Mouse (Mus musculus): ENCODE measurements around the gene Calcrl.
"Not testable (repeated sequence)": the region's sequence is repeated elsewhere in the genome, so short reads cannot be mapped to it uniquely, and the experiment has no call there.

The Calcrl gene

GRCm38 (mm10) chr2:84425138-84425537 lies at the start of gene Calcrl:
Gene Calcrl, minus strand, starts transcription at chr2:84425411.
- peak; percentile 86 for DNase-seq

- no peak for DNase-seq
Measured at GRCm38 (mm10) chr2:84474651-84475050, 49.4 kb upstream of the Calcrl start.

DNA sequence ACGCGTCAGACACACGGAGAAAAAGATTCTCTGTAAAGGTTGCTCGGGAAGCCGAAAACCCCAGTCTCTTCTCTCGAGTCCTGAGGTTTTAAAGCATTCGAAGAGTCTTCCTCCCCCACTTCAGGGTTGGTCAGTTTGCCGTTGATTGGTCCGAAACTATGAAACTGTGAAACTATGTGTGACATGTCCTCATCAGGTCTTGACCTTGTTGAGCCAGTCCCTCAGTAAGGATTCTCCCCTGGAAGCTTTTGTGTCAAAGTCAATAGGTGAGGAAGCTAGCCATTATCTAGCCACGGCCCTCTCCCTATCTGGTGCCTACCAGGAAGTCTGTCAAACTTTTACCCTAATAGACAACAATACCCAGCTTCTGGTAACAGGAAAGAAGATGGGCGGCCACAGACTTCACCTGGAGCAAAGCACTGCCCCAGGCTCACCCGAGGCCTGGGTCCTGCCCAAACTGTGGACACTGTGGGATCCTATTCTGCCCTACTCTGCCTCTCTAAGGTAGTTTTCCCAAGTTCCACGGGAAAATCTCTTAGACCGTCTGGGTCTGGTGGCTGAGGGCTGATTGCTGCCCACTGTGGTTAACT lies 48.8 kb upstream of the Calcrl start:
- DNase-seq, result no peak

- no peak for DNase-seq
Measured at GRCm38 (mm10) chr2:84467391-84467790, 42.2 kb upstream of the Calcrl start.

DNA sequence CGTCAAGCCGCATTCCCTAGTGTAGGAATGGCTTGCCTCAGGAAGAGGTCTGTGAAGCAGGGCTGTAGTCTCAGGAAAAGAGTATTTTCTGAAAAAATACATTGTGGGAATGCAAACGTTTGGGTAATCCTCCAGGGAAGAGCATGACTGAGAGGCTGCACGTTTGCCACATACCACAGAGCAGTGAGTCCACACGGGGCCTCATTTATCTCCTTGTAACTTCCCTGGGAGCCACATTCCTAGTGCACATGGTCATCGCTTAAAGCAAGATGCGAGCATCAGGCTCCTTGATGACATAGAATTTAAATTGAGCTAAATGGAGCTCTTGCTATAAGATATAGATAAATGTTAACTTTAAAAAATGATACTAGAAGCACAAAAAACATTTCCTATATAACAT lies 39.7 kb upstream of the Calcrl start:
- DNase-seq, result no peak

- DNase-seq, result no peak
Measured at GRCm38 (mm10) chr2:84462411-84462810, 37.2 kb upstream of the Calcrl start.

DNA sequence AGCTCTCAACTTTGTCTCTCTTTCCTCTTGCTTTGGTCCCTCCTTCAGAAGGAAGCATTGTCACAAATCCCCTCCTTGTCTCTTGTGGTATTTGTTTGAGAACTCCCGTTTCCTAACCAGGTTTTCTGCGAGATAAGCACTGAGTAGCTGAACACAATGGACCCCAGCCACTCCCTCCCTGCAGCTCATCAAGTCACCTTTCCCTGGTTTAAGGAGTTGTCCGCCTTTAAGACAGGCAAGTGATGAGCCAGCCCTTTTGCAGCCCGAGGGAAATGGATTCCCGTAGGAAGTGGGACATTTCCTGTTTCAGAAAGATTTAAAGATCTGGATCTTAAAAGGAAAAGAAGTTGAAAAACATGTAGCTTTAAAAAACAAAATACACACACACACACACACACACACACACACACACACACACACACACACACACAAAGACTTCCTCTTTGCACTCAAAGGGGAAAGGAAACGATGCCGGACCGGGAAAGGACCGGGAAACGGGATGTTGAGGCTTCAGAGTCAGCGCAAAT lies 34.5 kb upstream of the Calcrl start:
- no peak for DNase-seq

DNA sequence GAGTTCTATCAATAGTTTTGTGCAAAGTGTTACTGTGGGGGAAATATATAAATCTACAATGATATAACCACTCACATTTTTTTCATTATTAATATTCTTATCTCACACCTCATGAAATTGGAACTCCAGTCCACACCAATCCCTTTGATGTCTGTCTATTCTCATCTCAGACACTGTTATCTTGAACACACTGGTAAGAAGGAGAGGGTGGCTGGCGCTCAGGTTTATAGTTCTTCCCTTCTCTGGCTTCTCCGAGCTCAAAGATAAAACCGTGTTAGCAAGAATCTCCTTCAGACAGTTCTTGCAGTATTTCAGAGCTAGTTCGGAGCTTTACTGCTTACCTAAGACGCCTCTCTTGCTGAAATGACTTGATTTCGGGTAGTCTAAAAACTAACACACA lies 32.0 kb upstream of the Calcrl start:
- DNase-seq, result no peak

DNA sequence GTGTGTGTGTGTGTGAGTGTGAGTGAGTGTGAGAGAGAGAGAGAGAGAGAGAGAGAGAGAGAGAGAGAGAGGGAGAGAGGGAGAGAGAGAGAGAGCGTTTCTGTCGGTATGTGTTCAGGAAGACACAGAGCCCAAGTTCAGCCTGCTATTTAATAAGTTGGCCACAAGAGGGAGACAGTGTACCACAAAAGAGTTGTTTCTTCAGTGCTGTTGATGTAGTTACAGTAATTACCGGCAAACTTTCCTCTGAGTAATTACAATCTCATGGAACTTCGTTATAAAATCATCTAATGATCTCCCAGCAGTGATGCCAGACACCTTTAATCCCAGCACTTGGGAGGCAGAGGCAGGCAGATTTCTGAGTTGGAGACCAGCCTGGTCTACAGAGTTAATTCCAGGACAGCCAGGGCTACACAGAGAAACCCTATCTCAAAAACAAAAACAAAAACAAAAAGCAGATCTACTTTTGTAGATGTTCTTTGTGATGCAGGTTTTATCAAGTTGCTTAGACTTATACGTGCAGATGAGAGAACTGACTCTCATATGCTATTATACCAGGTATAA lies 30.1 kb upstream of the Calcrl start:
- DNase-seq, result peak; percentile 39

DNA sequence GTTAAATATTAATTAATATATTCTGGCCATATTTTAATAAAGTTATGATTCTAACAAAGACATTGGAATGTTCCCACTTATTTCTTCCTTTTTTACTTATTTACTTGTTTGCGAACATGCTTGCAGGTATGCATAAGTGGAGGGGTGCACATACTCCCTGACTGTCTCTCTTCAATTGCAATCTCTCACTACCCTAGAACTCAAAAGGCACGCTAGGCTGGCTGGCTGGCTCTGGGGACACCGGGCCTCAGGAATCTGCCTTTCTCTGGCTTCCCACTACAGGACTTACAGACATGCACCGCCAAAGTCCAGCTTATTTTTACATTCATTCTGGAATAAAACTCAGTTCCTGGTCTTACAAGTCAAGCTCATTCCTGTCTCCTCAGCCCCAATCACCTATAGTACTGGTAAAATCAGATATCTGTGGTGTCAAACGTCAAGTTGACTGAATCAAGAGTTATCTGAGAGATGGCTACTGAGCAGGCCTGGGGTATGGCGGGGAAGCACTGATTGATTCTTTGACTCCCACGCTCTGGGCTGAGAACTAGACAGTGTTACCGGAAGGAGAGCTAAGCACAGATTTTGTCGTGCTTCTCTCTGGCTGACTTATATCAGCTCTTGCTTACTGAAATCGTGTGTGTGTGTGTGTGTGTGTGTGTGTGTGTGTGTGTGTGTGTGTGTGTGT lies 29.5 kb upstream of the Calcrl start:
- DNase-seq, result no peak

GRCm38 (mm10) chr2:84454051-84454450 lies 28.8 kb upstream of the Calcrl start:
- DNase-seq, result no peak

- DNase-seq, result no peak
Measured at GRCm38 (mm10) chr2:84445499-84445898, 20.3 kb upstream of the Calcrl start.

GRCm38 (mm10) chr2:84441940-84442339 lies 16.7 kb upstream of the Calcrl start:
- no peak for DNase-seq

- DNase-seq, result no peak
Measured at GRCm38 (mm10) chr2:84429724-84430123, 4.5 kb upstream of the Calcrl start.

DNA sequence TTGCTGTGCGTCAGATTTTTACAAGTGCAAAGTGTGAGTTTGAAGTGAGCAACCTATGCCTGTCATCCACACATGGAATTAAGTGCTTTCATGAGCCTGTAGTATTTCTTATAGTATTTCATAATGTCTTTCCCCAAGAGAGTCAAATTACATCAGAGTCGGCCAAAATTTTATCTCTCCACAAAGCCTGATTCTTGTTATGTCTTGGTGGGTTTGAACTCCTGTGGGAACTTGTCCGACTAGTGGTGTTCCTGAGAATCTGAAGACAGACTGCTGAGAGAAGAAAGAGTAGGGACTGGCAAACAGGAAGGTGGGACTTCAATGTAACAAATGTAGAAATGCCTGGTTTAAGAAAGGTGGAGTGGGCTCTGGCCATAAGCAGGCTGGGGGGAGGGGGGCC lies 3.6 kb upstream of the Calcrl start:
- peak; percentile 22 for DNase-seq

DNA sequence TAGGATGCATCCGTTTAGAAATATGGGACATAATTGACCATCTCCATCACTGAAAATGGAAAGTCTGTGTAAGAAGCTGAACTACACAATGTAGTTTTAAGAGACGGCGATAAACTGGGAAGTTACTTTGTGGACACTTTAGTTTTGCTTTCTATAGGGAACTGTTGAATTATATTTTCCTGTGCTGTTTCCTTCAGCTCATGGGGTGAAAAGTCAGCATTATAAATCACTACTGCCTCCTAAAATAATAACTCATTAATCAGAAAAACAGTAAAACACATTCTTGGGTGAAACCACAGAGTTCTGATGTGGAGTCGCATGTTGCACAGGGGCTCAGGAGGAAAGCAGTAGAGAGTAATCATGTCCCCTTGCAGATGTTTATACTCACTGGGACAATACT lies 1.3 kb upstream of the Calcrl start:
- no peak for DNase-seq

DNA sequence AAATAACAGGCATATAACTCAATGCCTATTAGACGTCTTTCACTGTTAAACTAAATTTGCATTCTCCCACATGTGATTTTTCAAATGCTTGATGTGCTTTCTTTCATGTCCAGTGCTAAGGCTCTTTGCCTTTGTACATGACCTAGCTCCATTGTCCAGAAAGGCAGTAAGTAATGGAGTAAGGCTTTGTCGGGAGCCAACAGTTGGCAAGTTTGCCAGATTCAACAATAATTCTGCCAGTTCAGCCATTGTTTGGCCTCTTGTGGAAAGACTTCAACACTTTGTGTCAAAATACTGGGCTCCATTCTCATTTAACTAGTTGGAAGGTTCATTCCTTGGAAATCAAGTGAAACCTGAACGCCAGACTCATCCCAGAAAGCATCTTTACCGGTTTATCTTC lies 8.7 kb downstream of the Calcrl start:
- no peak for DNase-seq

GRCm38 (mm10) chr2:84409796-84410592 lies 15.2 kb downstream of the Calcrl start:
- no peak for DNase-seq

- no peak for DNase-seq
Measured at GRCm38 (mm10) chr2:84404834-84405233, 20.4 kb downstream of the Calcrl start.

DNA sequence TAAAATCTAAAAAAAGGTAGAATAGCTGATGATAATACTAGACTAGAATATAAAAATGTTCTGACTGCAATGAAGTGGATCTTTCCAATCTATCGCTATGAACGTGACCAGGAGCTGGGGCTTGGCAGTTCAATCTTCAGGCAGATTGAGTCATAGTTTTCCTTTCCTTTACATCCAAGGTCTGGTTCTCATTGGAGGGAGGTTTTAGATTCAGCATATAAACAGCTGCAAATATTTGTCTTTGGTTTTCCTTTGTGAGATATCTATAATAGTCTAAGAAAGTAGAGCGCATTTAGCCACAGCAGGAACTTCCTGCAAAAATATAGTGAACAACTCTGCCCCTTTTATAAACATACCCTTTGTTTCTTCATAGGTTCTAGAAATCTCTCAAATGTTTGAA lies 22.5 kb downstream of the Calcrl start:
- DNase-seq, result no peak

GRCm38 (mm10) chr2:84396557-84396956 lies 28.7 kb downstream of the Calcrl start:
- DNase-seq, result no peak

DNA sequence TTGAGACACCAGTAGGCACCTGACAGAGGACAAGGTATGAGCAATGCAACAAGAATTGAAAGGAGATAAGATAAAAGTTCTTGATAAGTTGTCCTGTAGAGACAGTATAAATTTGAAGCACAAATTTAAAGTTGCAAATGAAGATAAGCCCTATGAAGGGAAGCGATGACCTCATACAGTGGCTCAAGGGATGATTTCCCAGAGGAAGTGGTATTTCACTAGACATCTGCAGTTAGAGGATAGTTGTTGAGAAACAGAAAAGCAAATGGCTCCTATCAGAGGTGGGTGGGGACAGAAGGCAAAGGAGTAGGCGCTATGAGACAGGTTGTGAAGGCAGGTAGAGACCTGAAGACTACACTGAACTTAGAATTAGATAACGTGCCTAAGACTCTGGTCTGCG lies 32.0 kb downstream of the Calcrl start:
- no peak for DNase-seq

DNA sequence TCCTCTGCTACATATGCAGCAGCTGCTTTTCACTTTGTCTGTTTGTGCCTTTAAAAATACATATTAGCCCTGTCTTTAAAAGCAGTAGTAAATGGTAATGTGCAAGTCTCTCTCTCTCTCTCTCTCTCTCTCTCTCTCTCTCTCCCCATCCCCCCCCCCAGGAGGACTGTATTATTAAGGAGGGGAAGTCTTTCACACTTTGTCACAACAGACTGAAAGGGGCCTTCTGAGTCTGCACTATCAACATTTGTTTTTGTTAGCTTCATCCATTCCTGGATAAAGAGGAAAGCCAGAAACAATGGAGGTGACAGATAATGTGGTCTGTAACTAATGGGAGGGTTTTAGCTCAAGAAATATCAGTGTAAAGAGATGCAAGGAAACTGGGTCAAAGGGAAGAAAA lies 36.1 kb downstream of the Calcrl start:
- DNase-seq, result no peak

DNA sequence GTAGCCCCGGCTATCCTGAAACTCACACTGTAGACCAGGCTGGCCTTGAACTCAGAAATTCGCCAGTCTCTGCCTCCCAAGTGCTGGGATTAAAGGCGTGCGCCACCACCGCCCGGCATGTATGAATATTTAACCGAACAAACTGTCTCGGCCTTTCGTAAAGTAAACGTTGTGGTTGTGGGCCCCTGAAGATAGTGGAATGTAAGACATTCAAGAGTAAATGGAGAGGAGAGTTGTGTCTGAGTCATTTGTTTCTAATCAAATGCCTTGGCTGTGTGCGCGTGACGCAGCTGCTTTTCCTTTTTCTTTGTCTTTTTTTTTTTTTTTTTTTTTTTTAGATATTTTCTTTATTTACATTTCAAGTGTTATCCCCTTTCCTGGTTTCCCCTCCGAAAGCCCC lies 36.7 kb downstream of the Calcrl start:
- DNase-seq, result not testable (repeated sequence)

Data from thymus, postnatal 4 days (tissue).